Mouse (Mus musculus) bone marrow macrophage, adult 2 months (primary cell): Measurements from ENCODE around the gene Gm4353. TPM values are rescaled to one million over a fixed set of nuclear protein-coding genes. Genes with fewer than 3 reads are reported as not detected.
"Not testable (repeated sequence)": the region's sequence is repeated elsewhere in the genome, so short reads cannot be mapped to it uniquely, and the experiment has no call there.

Experiments used
- H3K27ac ChIP-seq: 2 replicates; pipeline ENCODE4 v1.5.1; 2012; ENCODE audit warnings: low read depth, low read length; ENCODE audit not compliant: insufficient read depth
- H3K4me1 ChIP-seq: 2 replicates; pipeline ENCODE4 v1.6.1; 2012; ENCODE audit warnings: low read length; ENCODE audit not compliant: control insufficient read depth, insufficient read depth
- H3K4me3 ChIP-seq: 2 replicates; pipeline ENCODE4 v1.5.1; 2012; ENCODE audit warnings: mild to moderate bottlenecking, low read length, moderate library complexity; ENCODE audit not compliant: insufficient read depth
- CTCF ChIP-seq: IDR thresholded peaks from 2 replicates; pipeline ENCODE4 v1.5.1; 2012; ENCODE audit warnings: low read depth, mild to moderate bottlenecking, low read length, moderate library complexity
- POLR2A ChIP-seq: IDR thresholded peaks from 2 replicates; pipeline ENCODE4 v1.6.1; 2012; ENCODE audit warnings: mild to moderate bottlenecking, low read depth, low read length, borderline replicate concordance
- polyA plus RNA-seq: library from polyadenylated mRNA; stranded (reverse); fragments of >200 nt; gene quantifications from 2 replicates; pipeline ENCODE4 v1.2.4, GENCODE M21; 2012; ENCODE audit not compliant: missing spikeins, insufficient read depth, insufficient read length

Gene Gm4353
- polyA plus RNA-seq: not detected in 2 replicates

- H3K4me1 ChIP-seq, H3K4me3 ChIP-seq, H3K27ac ChIP-seq: not testable (repeated sequence)
Observed at GRCm38 (mm10) chr7:116084366-116084765, at the start of gene Gm4353. TSS of gene Gm4353 (minus strand) at chr7:116084635.

- H3K4me3 ChIP-seq: no peak overlapping the region
- H3K27ac ChIP-seq: no peak overlapping the region
- TF ChIP-seq POLR2A: no peak
- peak; percentile 58 for TF ChIP-seq CTCF
- peaks cover 10% of the 10 kb centered on the region; the same call in 1 of the 2 replicates for H3K4me1 ChIP-seq
Observed at GRCm38 (mm10) chr7:116132078-116132477, 47.6 kb upstream of the Gm4353 start.

GRCm38 (mm10) chr7:116131390-116131789 is 47.0 kb upstream of the Gm4353 start:
- no peak for TF ChIP-seq CTCF
- TF ChIP-seq POLR2A: no peak
- H3K4me1 ChIP-seq: peaks cover 10% of the 10 kb centered on the region; the same call in 1 of the 2 replicates
- H3K27ac ChIP-seq: no peak overlapping the region
- H3K4me3 ChIP-seq: no peak overlapping the region

- peaks cover 6% of the 10 kb centered on the region; the same call in 1 of the 2 replicates for H3K4me1 ChIP-seq
- H3K27ac ChIP-seq: no peak overlapping the region
- TF ChIP-seq CTCF (no peak), POLR2A (no peak)
- no peak overlapping the region for H3K4me3 ChIP-seq
Observed at GRCm38 (mm10) chr7:116129374-116129773, 44.9 kb upstream of the Gm4353 start.

- no peak overlapping the region for H3K27ac ChIP-seq
- peaks cover 6% of the 10 kb centered on the region; the same call in 1 of the 2 replicates for H3K4me1 ChIP-seq
- no peak overlapping the region for H3K4me3 ChIP-seq
- TF ChIP-seq CTCF: no peak
- TF ChIP-seq POLR2A: no peak
Observed at GRCm38 (mm10) chr7:116128286-116128685, 43.9 kb upstream of the Gm4353 start.

GRCm38 (mm10) chr7:116127052-116127451 is 42.6 kb upstream of the Gm4353 start:
- TF ChIP-seq CTCF (no peak), POLR2A (no peak)
- Histone ChIP-seq H3K4me1 (peaks cover 6% of the 10 kb centered on the region; the same call in 1 of the 2 replicates), H3K27ac (no peak overlapping the region), H3K4me3 (no peak overlapping the region)

- Histone ChIP-seq H3K27ac (no peak overlapping the region), H3K4me3 (no peak overlapping the region), H3K4me1 (peaks cover 6% of the 10 kb centered on the region; the same call in 1 of the 2 replicates)
- TF ChIP-seq POLR2A: no peak
- TF ChIP-seq CTCF: no peak
Observed at GRCm38 (mm10) chr7:116125671-116126070, 41.2 kb upstream of the Gm4353 start.

- no peak for TF ChIP-seq POLR2A
- TF ChIP-seq CTCF: no peak
- H3K4me1 ChIP-seq: peaks cover 6% of the 10 kb centered on the region; the same call in 1 of the 2 replicates
- no peak overlapping the region for H3K4me3 ChIP-seq
- H3K27ac ChIP-seq: no peak overlapping the region
Observed at GRCm38 (mm10) chr7:116124057-116124456, 39.6 kb upstream of the Gm4353 start.

- Histone ChIP-seq H3K27ac (no peak overlapping the region), H3K4me3 (no peak overlapping the region), H3K4me1 (peaks cover 3% of the 10 kb centered on the region; the same call in 1 of the 2 replicates)
- no peak for TF ChIP-seq CTCF
Observed at GRCm38 (mm10) chr7:116123597-116123985, 39.2 kb upstream of the Gm4353 start.

- H3K27ac ChIP-seq: no peak overlapping the region
- no peaks in the 10 kb centered on the region for H3K4me1 ChIP-seq
- no peak overlapping the region for H3K4me3 ChIP-seq
- TF ChIP-seq CTCF (no peak), POLR2A (no peak)
Observed at GRCm38 (mm10) chr7:116122981-116123596, 38.7 kb upstream of the Gm4353 start.

GRCm38 (mm10) chr7:116121202-116121601 is 36.8 kb upstream of the Gm4353 start:
- TF ChIP-seq POLR2A: no peak
- no peak for TF ChIP-seq CTCF
- Histone ChIP-seq H3K27ac (no peak overlapping the region), H3K4me1 (no peaks in the 10 kb centered on the region), H3K4me3 (no peak overlapping the region)

- TF ChIP-seq CTCF: no peak
- no peak for TF ChIP-seq POLR2A
- Histone ChIP-seq H3K4me1 (no peaks in the 10 kb centered on the region), H3K4me3 (no peak overlapping the region), H3K27ac (no peak overlapping the region)
Observed at GRCm38 (mm10) chr7:116120737-116121136, 36.3 kb upstream of the Gm4353 start.
